Mouse (Mus musculus) R1 (cell line): ENCODE data around the gene Aven.
"Not testable (repeated sequence)": the region's sequence is repeated elsewhere in the genome, so short reads cannot be mapped to it uniquely, and the experiment has no call there.

Experiments
- DNase-seq: peaks from one replicate; pipeline ENCODE4 v3.0.0-alpha.2; 2018; ENCODE audit warnings: low read depth, low spot score

The Aven gene

GRCm38 (mm10) chr2:112492856-112493538 lies at the start of gene Aven:
Gene Aven (plus strand): TSS chr2:112492964.
- DNase-seq: peak; percentile 71

DNA sequence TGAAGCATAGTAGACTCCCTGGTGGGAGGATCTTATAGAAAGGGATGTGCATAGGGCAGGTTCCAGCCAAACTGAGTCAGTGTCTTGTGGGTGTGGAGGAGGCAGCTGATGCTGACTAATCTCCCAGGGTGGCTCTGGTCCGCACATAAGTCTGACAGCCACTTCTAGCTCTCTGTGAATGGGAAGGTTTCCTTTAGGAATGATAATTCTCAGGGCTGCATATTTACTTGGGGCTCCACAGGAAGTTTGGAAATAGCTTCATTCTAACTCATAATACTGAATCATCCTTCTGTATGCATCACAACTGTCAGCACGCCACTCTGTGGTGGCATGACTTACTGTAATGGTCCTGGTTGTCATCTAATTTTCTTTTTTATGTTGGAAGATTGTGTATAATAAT lies 49.3 kb upstream of the Aven start:
- DNase-seq: no peak

DNA sequence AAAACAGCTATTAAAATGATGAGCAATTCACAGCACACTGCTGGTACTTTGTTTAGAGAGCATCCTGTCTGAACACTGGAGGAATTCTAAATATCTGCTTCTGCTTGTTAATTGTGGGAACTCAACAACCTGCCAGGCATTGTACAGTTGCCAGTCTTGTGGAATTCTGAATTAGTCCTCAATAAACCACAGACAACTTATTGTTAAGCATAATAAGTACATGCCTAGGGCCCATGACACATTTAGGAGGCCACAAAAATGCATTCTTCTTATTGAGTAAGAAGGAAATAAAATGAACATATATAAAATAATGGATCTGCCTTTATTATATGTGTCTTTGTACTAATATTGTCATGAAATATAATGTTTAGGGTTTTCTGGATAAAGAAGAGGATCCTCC lies 47.3 kb upstream of the Aven start:
- no peak for DNase-seq

- not testable (repeated sequence) for DNase-seq
Observed at GRCm38 (mm10) chr2:112448046-112448445, 44.7 kb upstream of the Aven start.

- peak; percentile 11 for DNase-seq
Observed at GRCm38 (mm10) chr2:112448510-112449059, 44.2 kb upstream of the Aven start.

DNA sequence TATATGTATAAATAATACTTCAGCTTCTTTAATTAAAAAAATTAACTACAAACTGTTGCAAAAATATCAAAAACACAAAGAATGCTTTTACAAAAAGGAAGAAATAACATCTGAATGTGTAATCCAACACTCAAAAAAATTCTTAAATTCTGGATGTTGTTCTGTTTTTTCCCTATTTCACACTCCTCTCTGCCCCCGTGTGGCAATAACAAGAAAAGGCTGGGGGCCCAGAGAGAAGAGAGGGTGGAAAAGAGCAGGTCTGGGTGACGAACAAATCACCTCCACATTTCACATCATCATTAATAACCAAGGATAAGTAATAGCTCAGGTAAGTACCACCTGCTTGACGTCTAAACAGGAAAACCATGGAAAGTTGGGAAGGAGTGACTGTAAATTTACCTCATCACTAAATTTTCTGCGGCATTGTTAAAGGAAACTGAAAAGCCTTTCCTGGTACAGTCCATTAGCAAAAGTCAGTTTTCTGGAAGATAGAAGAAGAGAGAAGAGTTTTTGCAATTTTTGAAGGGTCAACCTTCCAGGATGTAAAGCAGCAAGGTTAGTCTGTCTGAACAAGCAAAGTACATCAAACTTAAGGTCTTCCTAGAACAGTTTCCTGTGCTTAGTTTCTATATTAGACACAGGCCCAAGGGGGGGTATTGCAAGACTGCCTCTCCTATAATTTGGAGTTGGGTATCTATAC lies 43.0 kb upstream of the Aven start:
- DNase-seq: peak; percentile 37

DNA sequence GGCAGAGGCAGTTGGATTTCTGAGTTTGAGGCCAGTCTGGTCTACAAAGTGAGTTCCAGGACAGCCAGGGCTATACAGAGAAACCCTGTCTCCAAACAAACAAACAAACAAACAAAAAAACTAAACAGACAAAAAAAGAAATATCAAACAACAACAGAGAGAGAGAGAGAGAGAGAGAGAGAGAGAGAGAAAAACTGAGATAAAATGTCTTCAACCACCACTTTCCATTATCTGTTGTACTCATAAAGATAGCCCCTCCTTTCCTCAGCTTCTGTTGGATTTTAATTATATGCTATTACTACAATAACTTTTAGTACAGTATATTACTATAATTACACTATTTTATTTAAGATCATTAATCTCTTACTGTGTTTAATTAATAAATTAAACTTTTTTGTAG lies 40.3 kb upstream of the Aven start:
- DNase-seq: not testable (repeated sequence)

DNA sequence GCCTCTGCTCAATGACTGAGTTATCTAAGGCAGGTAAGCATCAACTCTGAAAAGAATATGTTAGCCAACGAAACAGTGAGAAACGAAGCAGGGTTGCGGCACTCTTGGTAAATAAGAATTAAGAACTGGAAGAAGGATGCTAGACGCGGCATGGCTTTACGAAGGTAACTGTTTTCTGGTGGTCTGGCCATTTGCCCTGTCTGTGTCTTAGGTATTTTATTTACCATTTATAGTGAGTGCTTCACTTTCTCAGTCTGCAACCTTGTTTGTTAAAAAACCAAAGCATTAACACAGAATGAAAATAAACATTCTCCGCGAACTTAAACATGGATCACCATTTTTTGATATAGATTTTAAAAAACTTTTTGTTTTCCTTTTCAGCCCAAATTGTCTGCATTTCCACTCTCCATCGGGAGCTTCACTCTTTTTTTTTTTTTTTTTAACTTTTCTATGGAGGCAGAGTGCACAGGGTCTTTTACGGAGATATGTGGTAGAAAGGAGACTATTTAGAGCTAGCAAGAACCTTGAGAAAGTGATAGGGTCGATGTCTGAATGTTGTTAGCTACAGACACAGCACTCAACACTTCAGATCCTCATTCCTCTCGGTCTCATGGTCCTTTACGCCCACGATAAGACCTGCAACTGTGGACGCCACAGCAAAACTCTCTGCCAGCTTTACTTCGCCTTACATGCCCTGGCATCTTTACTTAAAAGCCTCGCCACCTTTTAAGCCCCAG lies 38.5 kb upstream of the Aven start:
- DNase-seq: no peak

DNA sequence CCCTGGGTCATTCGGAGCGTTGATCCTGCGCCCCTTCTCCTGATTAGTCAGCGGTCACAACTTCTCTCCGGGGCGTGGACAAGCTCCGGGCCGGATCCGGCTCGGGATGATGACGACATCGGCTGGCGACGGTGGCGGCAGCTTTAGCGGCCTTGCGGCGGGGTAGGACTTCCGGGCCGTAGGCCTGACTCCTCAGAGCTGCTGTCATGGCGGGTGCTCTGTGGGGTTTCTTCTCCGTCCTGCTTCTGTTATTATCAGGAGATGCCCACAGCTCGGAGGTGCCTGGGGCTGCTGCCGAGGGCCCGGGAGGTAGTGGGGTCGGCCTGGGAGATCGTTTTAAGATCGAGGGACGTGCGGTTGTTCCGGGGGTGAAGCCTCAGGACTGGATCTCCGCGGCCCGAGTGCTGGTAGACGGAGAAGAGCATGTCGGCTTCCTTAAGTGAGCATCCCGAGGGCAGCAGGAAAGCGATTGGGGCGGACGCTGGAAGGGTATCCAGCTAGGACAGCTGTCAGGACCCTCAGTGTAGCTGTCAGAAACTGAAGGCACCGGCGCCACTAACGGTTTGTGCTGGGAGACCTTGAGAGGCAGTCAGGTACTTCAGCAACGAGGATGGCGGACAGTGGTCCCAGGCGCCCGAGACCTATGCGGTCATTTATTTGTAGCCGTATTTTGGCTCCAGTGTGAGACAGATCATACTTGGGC lies 37.8 kb upstream of the Aven start, which contains the start of gene Emc7:
Emc7 (plus strand) TSS at position 136 of the 703 bp plus-strand sequence.
- peak; percentile 96 for DNase-seq

GRCm38 (mm10) chr2:112460557-112460956 lies 32.2 kb upstream of the Aven start:
- no peak for DNase-seq

DNA sequence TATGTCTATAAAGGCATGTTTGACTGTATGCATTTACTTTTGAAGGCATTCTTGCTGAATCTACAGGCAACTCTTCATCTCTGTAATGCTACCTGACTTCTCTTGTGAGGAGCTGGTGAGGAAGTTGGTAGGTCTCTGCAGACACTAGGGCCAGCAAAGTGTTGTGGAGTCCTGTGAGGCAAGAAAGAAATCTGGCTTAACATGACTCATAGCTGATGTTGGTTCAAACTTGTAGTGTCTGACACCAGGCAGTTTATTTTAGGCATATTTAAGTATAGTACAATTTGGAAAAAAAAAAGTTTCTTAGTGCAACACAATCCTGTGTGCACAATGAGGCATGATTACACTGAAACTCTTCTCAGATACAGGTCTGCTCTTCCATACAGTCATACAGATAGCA lies 23.2 kb upstream of the Aven start:
- no peak for DNase-seq

GRCm38 (mm10) chr2:112470961-112471381 lies 21.8 kb upstream of the Aven start:
- no peak for DNase-seq

DNA sequence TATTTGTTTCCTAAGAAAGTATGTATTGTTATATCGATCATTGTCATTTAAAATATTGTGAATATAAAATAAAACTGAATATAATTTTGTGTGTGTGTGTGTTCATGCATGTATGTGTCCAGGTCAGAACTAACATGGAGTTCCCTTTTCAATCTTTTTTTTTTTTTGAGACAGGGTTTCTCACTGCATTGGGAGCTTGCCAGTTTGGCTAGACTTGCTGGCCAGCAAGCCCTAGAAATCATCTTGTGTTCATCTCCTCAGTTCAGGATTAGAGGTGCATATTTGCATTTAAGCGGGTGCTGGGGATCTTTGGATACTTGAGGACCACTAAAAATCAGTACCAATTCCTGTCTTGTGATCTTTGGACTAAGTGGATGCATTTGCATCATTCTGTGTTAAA lies 20.7 kb upstream of the Aven start:
- no peak for DNase-seq

DNA sequence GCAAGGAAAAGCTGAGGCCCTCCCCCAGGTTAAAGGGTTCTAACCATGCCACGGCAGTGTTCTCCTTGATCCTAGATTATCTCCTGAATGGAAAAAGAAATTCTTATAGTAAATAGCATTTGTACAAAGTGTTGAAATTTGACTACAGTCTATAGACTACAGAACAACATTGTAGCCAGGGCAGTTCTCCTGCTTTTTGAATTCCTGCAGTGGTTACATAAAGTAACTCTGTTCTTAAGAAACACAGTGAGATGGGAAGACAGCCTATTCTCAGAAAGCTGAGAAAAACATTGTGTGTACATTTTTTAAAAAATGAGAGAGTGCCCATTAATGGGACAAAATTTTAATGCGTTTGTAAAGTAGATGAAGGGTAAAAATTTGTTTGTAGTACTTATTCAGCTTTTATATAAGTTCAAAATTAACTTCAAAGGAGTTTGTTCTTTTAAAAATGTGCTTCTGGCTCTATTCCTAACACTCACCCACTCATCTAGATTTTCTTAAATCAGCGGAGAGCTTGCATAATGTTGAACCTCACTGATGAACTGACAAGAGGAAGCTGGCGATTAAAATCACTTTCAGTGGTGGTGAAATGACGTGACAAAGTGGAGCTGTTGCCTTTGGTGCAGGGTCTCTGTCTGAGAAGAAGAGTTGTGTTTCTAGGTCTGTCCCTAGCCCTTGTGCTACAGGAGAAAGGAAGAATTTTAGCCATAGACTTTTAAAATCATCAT lies 17.6 kb upstream of the Aven start:
- no peak for DNase-seq

DNA sequence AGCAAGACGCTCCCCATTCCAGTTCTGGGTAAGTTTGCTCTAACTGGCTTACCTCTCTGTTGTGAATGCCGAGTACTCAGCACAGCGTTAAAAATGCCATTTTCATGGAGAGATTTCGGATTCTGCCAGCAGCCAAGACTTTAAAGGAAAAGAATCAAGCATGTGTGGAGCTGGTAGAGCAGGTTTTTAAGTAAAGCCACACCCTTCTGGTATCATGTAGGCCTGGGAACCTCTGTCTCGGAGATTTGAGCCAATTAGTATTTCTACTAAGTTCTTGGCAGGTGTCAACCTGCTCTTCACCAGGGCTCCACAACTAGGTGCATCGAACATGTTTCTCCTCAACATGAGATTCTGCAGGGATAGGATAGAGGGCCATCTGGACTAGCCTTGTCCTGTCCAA lies 16.2 kb upstream of the Aven start:
- no peak for DNase-seq

DNA sequence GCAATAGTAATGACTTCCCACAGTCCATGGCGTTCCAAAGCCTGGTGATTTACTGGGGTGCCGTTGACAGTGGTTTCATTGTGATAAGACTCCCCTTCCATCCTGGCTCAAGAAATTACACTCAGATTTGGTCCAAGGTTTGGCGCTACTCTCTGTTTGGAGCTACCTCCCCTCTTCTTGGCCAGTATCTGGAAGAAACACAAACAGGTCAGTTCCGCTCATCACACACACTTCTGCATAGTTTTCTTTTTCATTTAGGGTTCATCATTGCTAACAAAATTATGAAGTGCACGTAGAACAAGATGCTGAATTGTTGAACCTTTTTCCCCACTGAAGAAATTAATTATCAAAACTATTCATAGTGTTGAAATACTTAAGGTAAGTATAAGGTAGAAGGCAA lies 12.1 kb upstream of the Aven start, which contains the start of gene Chrm5:
Chrm5 (minus strand) TSS at position 101 of the 400 bp plus-strand sequence.
- no peak for DNase-seq

- DNase-seq: peak; percentile 68
Observed at GRCm38 (mm10) chr2:112481564-112481963, 11.2 kb upstream of the Aven start.

GRCm38 (mm10) chr2:112482533-112483333 lies 10.0 kb upstream of the Aven start:
- DNase-seq: no peak

- DNase-seq: no peak
Observed at GRCm38 (mm10) chr2:112483334-112483651, 9.5 kb upstream of the Aven start.

GRCm38 (mm10) chr2:112484886-112485285 lies 7.9 kb upstream of the Aven start:
- peak; percentile 53 for DNase-seq
